Mouse (Mus musculus): ENCODE measurements around the gene Cd82. TPM values are rescaled to one million over a fixed set of nuclear protein-coding genes. Genes with fewer than 3 reads are reported as not detected.
A peak's percentile ranks its signal among the peaks of the same experiment; 100 is the strongest.

Cd82 gene
- total RNA-seq, 2 experiments from 2014 or later, result 373 to 415 TPM

- ATAC-seq (replicated peaks; ENCODE audit: low FRiP score, poor library complexity, severe bottlenecking), result peak; percentile 86
These were observed 15.3 kb downstream of the Cd82 start for GRCm38 (mm10) chr2:93447500-93448249.

GRCm38 (mm10) chr2:93446606-93447353 lies 16.2 kb downstream of the Cd82 start:
- no peak for ATAC-seq (replicated peaks; ENCODE audit: low FRiP score, poor library complexity, severe bottlenecking)

GRCm38 (mm10) chr2:93445237-93445651 lies 17.7 kb downstream of the Cd82 start:
- no peak for ATAC-seq (replicated peaks; ENCODE audit: low FRiP score, poor library complexity, severe bottlenecking)

- no peak for ATAC-seq (replicated peaks; ENCODE audit: low FRiP score, poor library complexity, severe bottlenecking)
These were observed 18.7 kb downstream of the Cd82 start for GRCm38 (mm10) chr2:93444280-93444679.

GRCm38 (mm10) chr2:93443106-93443505 lies 19.8 kb downstream of the Cd82 start:
- no peak for ATAC-seq (replicated peaks; ENCODE audit: low FRiP score, poor library complexity, severe bottlenecking)

- ATAC-seq (replicated peaks; ENCODE audit: low FRiP score, poor library complexity, severe bottlenecking), result no peak
These were observed 23.0 kb downstream of the Cd82 start for GRCm38 (mm10) chr2:93439812-93440559.

GRCm38 (mm10) chr2:93439352-93439771 lies 23.6 kb downstream of the Cd82 start:
- ATAC-seq (replicated peaks; ENCODE audit: low FRiP score, poor library complexity, severe bottlenecking), result no peak

- no peak for ATAC-seq (replicated peaks; ENCODE audit: low FRiP score, poor library complexity, severe bottlenecking)
These were observed 24.6 kb downstream of the Cd82 start for GRCm38 (mm10) chr2:93438335-93438734.

GRCm38 (mm10) chr2:93435577-93435976 lies 27.4 kb downstream of the Cd82 start:
- ATAC-seq (replicated peaks; ENCODE audit: low FRiP score, poor library complexity, severe bottlenecking), result no peak

- no peak for ATAC-seq (replicated peaks; ENCODE audit: low FRiP score, poor library complexity, severe bottlenecking)
These were observed 28.0 kb downstream of the Cd82 start for GRCm38 (mm10) chr2:93434896-93435295.

- no peak for ATAC-seq (replicated peaks; ENCODE audit: low FRiP score, poor library complexity, severe bottlenecking)
These were observed 29.4 kb downstream of the Cd82 start for GRCm38 (mm10) chr2:93433543-93433942.

- no peak for ATAC-seq (replicated peaks; ENCODE audit: low FRiP score, poor library complexity, severe bottlenecking)
These were observed 30.1 kb downstream of the Cd82 start for GRCm38 (mm10) chr2:93432600-93433389.

GRCm38 (mm10) chr2:93431575-93432325 lies 31.2 kb downstream of the Cd82 start:
- no peak for ATAC-seq (replicated peaks; ENCODE audit: low FRiP score, poor library complexity, severe bottlenecking)

- no peak for ATAC-seq (replicated peaks; ENCODE audit: low FRiP score, poor library complexity, severe bottlenecking)
These were observed 31.9 kb downstream of the Cd82 start for GRCm38 (mm10) chr2:93430993-93431392.

- ATAC-seq (replicated peaks; ENCODE audit: low FRiP score, poor library complexity, severe bottlenecking), result no peak
These were observed 34.9 kb downstream of the Cd82 start for GRCm38 (mm10) chr2:93428004-93428531.

- ATAC-seq (replicated peaks; ENCODE audit: low FRiP score, poor library complexity, severe bottlenecking), result no peak
These were observed 35.8 kb downstream of the Cd82 start for GRCm38 (mm10) chr2:93427000-93427715.

- ATAC-seq (replicated peaks; ENCODE audit: low FRiP score, poor library complexity, severe bottlenecking), result no peak
These were observed 37.1 kb downstream of the Cd82 start for GRCm38 (mm10) chr2:93425810-93426209.

- ATAC-seq (replicated peaks; ENCODE audit: low FRiP score, poor library complexity, severe bottlenecking), result no peak
These were observed 38.5 kb downstream of the Cd82 start for GRCm38 (mm10) chr2:93424307-93424984.

Data from erythroid progenitor cell, adult 5-6 weeks (primary cell).